19 mouse cellular contexts compared by ENCODE assay signal in genomic region chr13:27031853-27032240, GRCm38 (mm10). TPM values are rescaled to one million over a fixed set of nuclear protein-coding genes. Genes with fewer than 3 reads are reported as not detected.
A peak's percentile ranks its signal among the peaks of the same experiment; 100 is the strongest.
DNase-seq lines count a peak whose midpoint lies in the region; ATAC-seq lines count a peak whose summit lies in the region.
"Had no signal": no experiment of that assay in that cellular context is flagged by ENCODE, and none has a peak within 500 bp of the region (broad histone marks: within the 10 kb centered on the region; RNA-seq: fewer than 3 reads in every experiment).

No protein-coding gene starts in this region.

- no peaks in the 10 kb centered on the region for H3K9me3 ChIP-seq in heart, embryonic 12.5 days (replicated peaks)
- no peaks in the 10 kb centered on the region for H3K9me3 ChIP-seq in kidney, embryonic 16.5 days (ENCODE audit: low read length)
- H3K9me3 ChIP-seq in embryonic facial prominence, embryonic 10.5 days, result no peaks in the 10 kb centered on the region
- no peaks in the 10 kb centered on the region for H3K9me3 ChIP-seq in limb, embryonic 12.5 days
- H3K9me3 ChIP-seq: neural tube, embryonic 13.5 days had no signal

- no peak overlapping the region for H3K4me2 ChIP-seq in heart, embryonic 12.5 days
- no peak overlapping the region for H3K4me2 ChIP-seq in kidney, embryonic 16.5 days (replicated peaks; ENCODE audit: low read depth, low read length)
- no peak overlapping the region for H3K4me2 ChIP-seq in limb, embryonic 12.5 days
- H3K4me2 ChIP-seq: neural tube, embryonic 13.5 days had no signal

- no peak overlapping the region for H3K9ac ChIP-seq in heart, embryonic 12.5 days
- H3K9ac ChIP-seq in kidney, embryonic 16.5 days (replicated peaks; ENCODE audit: low read length), result no peak overlapping the region
- no peak overlapping the region for H3K9ac ChIP-seq in limb, embryonic 12.5 days (replicated peaks)
- H3K9ac ChIP-seq: forebrain, postnatal 0 days; liver, postnatal 0 days; neural tube, embryonic 13.5 days had no signal

- H3K4me1 ChIP-seq in heart, embryonic 12.5 days (replicated peaks), result no peaks in the 10 kb centered on the region
- H3K4me1 ChIP-seq in kidney, embryonic 16.5 days (ENCODE audit: insufficient read depth, low read length), result peaks cover 15% of the 10 kb centered on the region
- H3K4me1 ChIP-seq in embryonic facial prominence, embryonic 10.5 days, result peaks cover 29% of the 10 kb centered on the region
- H3K4me1 ChIP-seq in limb, embryonic 12.5 days (replicated peaks), result peaks cover 18% of the 10 kb centered on the region

- peak; percentile 50 for DNase-seq in heart, adult 11 months
- DNase-seq in kidney, postnatal 14 days, result no peak
- DNase-seq in embryonic facial prominence, embryonic 10.5 days (ENCODE audit: low spot score), result peak; percentile 39
- DNase-seq in urinary bladder, postnatal 14 days (ENCODE audit: low spot score), result no peak
- no peak for DNase-seq in thymus, postnatal 14 days
- DNase-seq: adrenal gland, adult 2 months; cerebellum, adult 9-10 months; forebrain, postnatal 0 days; gastrocnemius, postnatal 36 days; liver, postnatal 0 days; thymus, postnatal 4 days had no signal

- H3K27ac ChIP-seq in heart, embryonic 12.5 days (ENCODE audit: poor library complexity, severe bottlenecking), result no peak overlapping the region
- H3K27ac ChIP-seq in kidney, embryonic 16.5 days (ENCODE audit: low read length), result peak overlapping the region; percentile 27; the same call in 1 of the 2 replicates
- H3K27ac ChIP-seq in embryonic facial prominence, embryonic 10.5 days (replicated peaks), result peak overlapping the region; percentile 72
- H3K27ac ChIP-seq in limb, embryonic 12.5 days, result peak overlapping the region; percentile 78; the same call in 1 of the 2 replicates
- H3K27ac ChIP-seq: macrophage had no signal

- 67% methylated on average over 1 of the region's 1 CpGs for WGBS in heart, embryonic 12.5 days
- 44% methylated on average over 1 of the region's 1 CpGs for WGBS in kidney, embryonic 16.5 days
- 43% methylated on average over 1 of the region's 1 CpGs for WGBS in embryonic facial prominence, embryonic 10.5 days
- WGBS in limb, embryonic 12.5 days, result 59% methylated on average over 1 of the region's 1 CpGs

- no peaks in the 10 kb centered on the region for H3K27me3 ChIP-seq in heart, embryonic 12.5 days (replicated peaks)
- no peaks in the 10 kb centered on the region for H3K27me3 ChIP-seq in kidney, embryonic 16.5 days (ENCODE audit: insufficient read depth, low read length)
- no peaks in the 10 kb centered on the region for H3K27me3 ChIP-seq in embryonic facial prominence, embryonic 10.5 days (replicated peaks; ENCODE audit: low read depth, poor library complexity, severe bottlenecking)
- no peaks in the 10 kb centered on the region for H3K27me3 ChIP-seq in limb, embryonic 12.5 days
- H3K27me3 ChIP-seq: neural tube, embryonic 13.5 days had no signal

- no peak for ATAC-seq in heart, embryonic 12.5 days (ENCODE audit: insufficient number of reproducible peaks, low FRiP score)
- ATAC-seq in kidney, embryonic 16.5 days (ENCODE audit: low FRiP score, low TSS enrichment), result no peak
- ATAC-seq in limb, embryonic 12.5 days (ENCODE audit: insufficient number of reproducible peaks, insufficient read depth, low FRiP score, low TSS enrichment, low read depth), result no peak
- ATAC-seq: forebrain, postnatal 0 days; liver, postnatal 0 days had no signal

- H3K36me3 ChIP-seq in heart, embryonic 12.5 days, result no peaks in the 10 kb centered on the region
- no peaks in the 10 kb centered on the region for H3K36me3 ChIP-seq in kidney, embryonic 16.5 days (ENCODE audit: insufficient read depth, low read length)
- H3K36me3 ChIP-seq in embryonic facial prominence, embryonic 10.5 days (replicated peaks), result no peaks in the 10 kb centered on the region
- no peaks in the 10 kb centered on the region for H3K36me3 ChIP-seq in limb, embryonic 12.5 days
- H3K36me3 ChIP-seq: neural tube, embryonic 13.5 days had no signal

- no peak overlapping the region for H3K4me3 ChIP-seq in heart, embryonic 12.5 days
- H3K4me3 ChIP-seq in kidney, embryonic 16.5 days (ENCODE audit: low read length), result no peak overlapping the region
- no peak overlapping the region for H3K4me3 ChIP-seq in embryonic facial prominence, embryonic 10.5 days
- no peak overlapping the region for H3K4me3 ChIP-seq in limb, embryonic 12.5 days (replicated peaks)
- H3K4me3 ChIP-seq: neural tube, embryonic 13.5 days had no signal

RNA-seq across cellular contexts. Expression of gene Prl, which starts 25.5 kb away (rescaled TPM):
- not detected in 2 replicates for polyA plus RNA-seq in heart, embryonic 12.5 days (2016; fragmentation: Nextera tagmentation; extraction: Ambion mirVana)
- not detected in 2 replicates for polyA plus RNA-seq in kidney, embryonic 16.5 days (2015; fragmentation: Nextera tagmentation; extraction: Ambion mirVana)
- not detected in 2 replicates for polyA plus RNA-seq in embryonic facial prominence, embryonic 10.5 days (2016; fragmentation: Nextera tagmentation; extraction: Ambion mirVana)
- polyA plus RNA-seq in limb, embryonic 12.5 days (2016; fragmentation: Nextera tagmentation; extraction: Ambion mirVana), result not detected in 2 replicates
- polyA plus RNA-seq: adrenal gland, adult 2 months; forebrain, postnatal 0 days; heart, embryonic 14.5 days; liver, postnatal 0 days; macrophage; midbrain, embryonic 14.5 days; small intestine, adult 2 months had no signal

Comparison
In these comparisons a context has a peak if more than half of its experiments do, and no peak if none do; other contexts are left out.
1. DNase-seq: peak in heart, adult 11 months (single experiment) and embryonic facial prominence, embryonic 10.5 days (single experiment); none in kidney, postnatal 14 days (single experiment), urinary bladder, postnatal 14 days (single experiment) and thymus, postnatal 14 days (single experiment).